Mouse (Mus musculus) adrenal gland, adult 18-20 months (tissue): ENCODE results near the gene Gtf2a1. TPM values are rescaled to one million over a fixed set of nuclear protein-coding genes. Genes with fewer than 3 reads are reported as not detected.
"Not testable (repeated sequence)": the region's sequence is repeated elsewhere in the genome, so short reads cannot be mapped to it uniquely, and the experiment has no call there.

Source experiments
- DNase-seq, 2 experiments: peaks; one replicate each; pipeline ENCODE4 v3.0.0; 2021 to 2022; ENCODE audit warnings: low spot score in 2 of 2
- long read RNA-seq, 2 experiments: library from polyadenylated mRNA; stranded (forward); transcript quantifications; one replicate each; pipeline ENCODE4 v2.0.0; 2021
- total RNA-seq, 2 experiments: library from RNA; stranded (reverse); gene quantifications; 1 replicate in 1 of 2; 2 replicates in 1 of 2; pipeline ENCODE4 v1.2.3; 2021

The Gtf2a1 gene
- total RNA-seq, result 10 to 100 TPM; 31.3 to 33.6 TPM
- long read RNA-seq, experiment 1, result 0 reads
- long read RNA-seq, experiment 2, partial matches to known transcripts, result 0 of 10 reads
- long read RNA-seq, experiment 2, other reads (novel, unspliced or antisense), result 10 of 10 reads

GRCm38 (mm10) chr12:91589847-91590690 is at the start of gene Gtf2a1:
TSS of gene Gtf2a1 (minus strand) at chr12:91590487.
- DNase-seq, result peak; percentile 95 to 96

- DNase-seq, result no peak
Measured at GRCm38 (mm10) chr12:91638351-91638750, 48.1 kb upstream of the Gtf2a1 start.

- DNase-seq, result no peak
Measured at GRCm38 (mm10) chr12:91637136-91637909, 47.0 kb upstream of the Gtf2a1 start.

GRCm38 (mm10) chr12:91626482-91626881 is 36.2 kb upstream of the Gtf2a1 start:
- DNase-seq, result no peak

GRCm38 (mm10) chr12:91625013-91625412 is 34.7 kb upstream of the Gtf2a1 start:
- peak; percentile 16 to 54 for DNase-seq

GRCm38 (mm10) chr12:91609425-91609824 is 19.1 kb upstream of the Gtf2a1 start:
- no peak for DNase-seq

- no peak for DNase-seq
Measured at GRCm38 (mm10) chr12:91607678-91608077, 17.4 kb upstream of the Gtf2a1 start.

- no peak for DNase-seq
Measured at GRCm38 (mm10) chr12:91606651-91607050, 16.4 kb upstream of the Gtf2a1 start.

- no peak for DNase-seq
Measured at GRCm38 (mm10) chr12:91604600-91604999, 14.3 kb upstream of the Gtf2a1 start.

- no peak for DNase-seq
Measured at GRCm38 (mm10) chr12:91592128-91592527, 1.8 kb upstream of the Gtf2a1 start.

- no peak for DNase-seq
Measured at GRCm38 (mm10) chr12:91591191-91591590, 904 bp upstream of the Gtf2a1 start.

- DNase-seq, result peak; percentile 30 to 38
Measured at GRCm38 (mm10) chr12:91590716-91591115, 429 bp upstream of the Gtf2a1 start.

- no peak for DNase-seq
Measured at GRCm38 (mm10) chr12:91589542-91589846, 793 bp downstream of the Gtf2a1 start.

GRCm38 (mm10) chr12:91588670-91589541 is 1.4 kb downstream of the Gtf2a1 start:
- DNase-seq, result peak; percentile 68 to 69

- peak; percentile 91 to 96 for DNase-seq
Measured at GRCm38 (mm10) chr12:91588176-91588669, 2.1 kb downstream of the Gtf2a1 start.

- DNase-seq, result no peak
Measured at GRCm38 (mm10) chr12:91587491-91588033, 2.7 kb downstream of the Gtf2a1 start.

- DNase-seq, result no peak
Measured at GRCm38 (mm10) chr12:91587077-91587476, 3.2 kb downstream of the Gtf2a1 start.

- not testable (repeated sequence) for DNase-seq
Measured at GRCm38 (mm10) chr12:91585815-91586214, 4.5 kb downstream of the Gtf2a1 start.

GRCm38 (mm10) chr12:91585206-91585605 is 5.1 kb downstream of the Gtf2a1 start:
- no peak for DNase-seq

- DNase-seq, result no peak
Measured at GRCm38 (mm10) chr12:91583409-91583808, 6.9 kb downstream of the Gtf2a1 start.
